Comparison of ENCODE assay signal across 27 mouse cellular contexts in the genomic region with DNA sequence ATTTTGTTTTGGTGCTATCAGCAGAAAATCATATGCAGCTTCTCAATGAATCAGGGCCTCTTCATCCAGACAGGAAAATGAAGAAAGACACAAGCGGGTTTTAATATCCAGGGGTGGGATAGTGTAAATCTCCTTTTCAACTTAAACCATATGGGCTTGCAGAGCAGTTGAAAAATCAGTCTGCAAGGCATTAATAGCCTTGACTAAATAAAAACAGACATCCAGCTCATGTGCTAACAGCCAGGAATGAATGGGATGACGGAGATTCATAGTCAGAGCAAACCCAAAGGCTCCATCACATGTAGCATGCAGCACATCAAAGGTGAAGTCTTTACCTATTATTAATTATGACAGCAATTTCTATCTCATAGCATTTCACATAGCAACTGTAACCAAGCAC.
"Had no signal": no experiment of that assay in that cellular context is flagged by ENCODE, and none has a peak within 500 bp of the region (broad histone marks: within the 10 kb centered on the region; RNA-seq: fewer than 3 reads in every experiment).

No protein-coding gene starts in this region.

- DNase-seq: gastrocnemius, adult 2 months; gastrocnemius, postnatal 10 days; gastrocnemius, postnatal 25 days; heart, adult 18-20 months; heart, postnatal 10 days; heart, postnatal 4 days; kidney, adult 11 months; kidney, adult 2 months; kidney, adult 9 months; kidney, postnatal 14 days; kidney, postnatal 36 days; layer of hippocampus, adult 9-11 months; layer of hippocampus, postnatal 36 days; left cerebral cortex, postnatal 4 days had no signal

- H3K27ac ChIP-seq: gastrocnemius, adult 2 months; heart, embryonic 10.5 days; hindbrain, embryonic 10.5 days; hindbrain, embryonic 12.5 days; hindbrain, embryonic 15.5 days; hindbrain, postnatal 0 days; kidney, embryonic 15.5 days; kidney, postnatal 0 days; limb, embryonic 13.5 days; limb, embryonic 15.5 days; liver, embryonic 12.5 days; liver, embryonic 14.5 days had no signal

- H3K4me3 ChIP-seq: gastrocnemius, adult 2 months; heart, embryonic 10.5 days; heart, embryonic 12.5 days; hindbrain, embryonic 10.5 days; hindbrain, embryonic 12.5 days; hindbrain, embryonic 15.5 days; kidney, embryonic 15.5 days; limb, embryonic 13.5 days; limb, embryonic 15.5 days; liver, embryonic 12.5 days had no signal

- H3K9ac ChIP-seq: heart, embryonic 12.5 days; hindbrain, embryonic 12.5 days; hindbrain, embryonic 15.5 days; kidney, embryonic 15.5 days; limb, embryonic 13.5 days; limb, embryonic 15.5 days; liver, embryonic 12.5 days; liver, embryonic 14.5 days had no signal

- H3K36me3 ChIP-seq: heart, embryonic 10.5 days; heart, embryonic 12.5 days; hindbrain, embryonic 10.5 days; hindbrain, embryonic 12.5 days; hindbrain, embryonic 15.5 days; kidney, embryonic 15.5 days; limb, embryonic 13.5 days; limb, embryonic 15.5 days; liver, embryonic 12.5 days had no signal

- H3K9me3 ChIP-seq: heart, embryonic 10.5 days; heart, embryonic 12.5 days; hindbrain, embryonic 10.5 days; hindbrain, embryonic 12.5 days; hindbrain, embryonic 15.5 days; kidney, embryonic 15.5 days; limb, embryonic 13.5 days; limb, embryonic 15.5 days; liver, embryonic 12.5 days had no signal

- H3K4me1 ChIP-seq: heart, embryonic 10.5 days; heart, embryonic 12.5 days; hindbrain, embryonic 12.5 days; hindbrain, embryonic 15.5 days; kidney, embryonic 15.5 days; limb, embryonic 13.5 days; liver, embryonic 12.5 days had no signal

- H3K4me2 ChIP-seq: heart, embryonic 12.5 days; hindbrain, embryonic 12.5 days; hindbrain, embryonic 15.5 days; kidney, embryonic 15.5 days; limb, embryonic 13.5 days; limb, embryonic 15.5 days; liver, embryonic 12.5 days had no signal

- ATAC-seq: hindbrain, postnatal 0 days; intestine, embryonic 16.5 days; liver, embryonic 12.5 days had no signal

- H3K27me3 ChIP-seq: heart, embryonic 12.5 days; hindbrain, embryonic 12.5 days; hindbrain, embryonic 15.5 days; kidney, embryonic 15.5 days; limb, embryonic 13.5 days; limb, embryonic 15.5 days; liver, embryonic 12.5 days had no signal
